Mouse (Mus musculus) bone marrow macrophage, adult 2 months (primary cell): Measurements from ENCODE around the gene Tmem38b.

Source experiments
- CTCF ChIP-seq: IDR thresholded peaks from 2 replicates; pipeline ENCODE4 v1.5.1; 2012; ENCODE audit warnings: low read depth, mild to moderate bottlenecking, low read length, moderate library complexity
- POLR2A ChIP-seq: IDR thresholded peaks from 2 replicates; pipeline ENCODE4 v1.6.1; 2012; ENCODE audit warnings: mild to moderate bottlenecking, low read depth, low read length, borderline replicate concordance

DNA sequence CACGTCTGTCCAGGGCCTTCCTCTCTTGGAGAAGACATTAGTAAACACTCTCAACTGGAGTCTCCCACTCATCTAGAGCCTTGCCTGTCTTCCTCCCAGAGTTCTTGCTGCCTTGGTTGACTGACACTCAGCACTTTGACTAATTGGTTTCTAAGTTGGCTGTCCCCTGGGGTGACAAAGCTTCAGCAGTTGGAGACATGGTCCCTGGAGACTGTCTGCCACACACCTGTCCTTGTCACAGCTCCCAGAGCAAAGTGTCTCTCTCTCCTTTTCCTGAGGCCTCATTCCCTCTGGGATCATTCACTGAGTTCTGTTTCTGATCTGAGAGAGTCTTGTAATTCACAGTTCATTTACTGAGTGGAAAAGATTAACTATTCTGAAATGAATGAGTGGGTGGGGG, 26.1 kb upstream of the Tmem38b start:
- TF ChIP-seq POLR2A = no peak
- no peak for TF ChIP-seq CTCF
